Mouse (Mus musculus): Measurements from ENCODE around the gene Vamp1. TPM values are rescaled to one million over a fixed set of nuclear protein-coding genes. Genes with fewer than 3 reads are reported as not detected.

Vamp1 gene
- polyA plus RNA-seq, 1 experiment from 2014 or later = 4.2 TPM

DNA sequence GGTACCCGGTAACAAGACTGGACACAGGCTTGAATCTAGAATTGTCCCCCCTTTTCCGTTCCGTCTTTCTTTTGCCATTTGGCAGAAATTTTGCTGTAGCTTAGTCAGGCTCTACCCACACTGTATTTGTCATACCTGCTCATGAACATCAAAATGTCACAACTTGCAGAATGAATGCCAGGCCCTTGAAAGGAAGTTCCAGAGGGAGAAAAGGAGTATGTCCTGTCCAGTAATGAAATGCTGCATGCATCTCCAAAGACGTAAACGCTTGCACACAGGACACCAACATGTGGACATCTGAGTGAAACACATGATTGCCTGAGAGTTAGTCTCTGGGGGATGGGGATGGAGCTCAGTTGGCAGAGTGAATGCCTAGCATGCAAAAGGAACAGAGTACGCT is 1.6 kb upstream of the Vamp1 start:
- no peaks in the 10 kb centered on the region for H3K9me3 ChIP-seq (replicated peaks)
- H3K27me3 ChIP-seq (replicated peaks) = peaks cover 18% of the 10 kb centered on the region
- H3K27ac ChIP-seq (ENCODE audit: poor library complexity, severe bottlenecking) = no peak overlapping the region
- H3K9ac ChIP-seq = no peak overlapping the region
- 78% methylated on average over 6 of the region's 6 CpGs for WGBS
- peaks cover 3% of the 10 kb centered on the region; the same call in 1 of the 2 replicates for H3K4me1 ChIP-seq (replicated peaks)
- no peaks in the 10 kb centered on the region for H3K36me3 ChIP-seq
- H3K4me2 ChIP-seq = no peak overlapping the region
- H3K4me3 ChIP-seq = no peak overlapping the region
- ATAC-seq (ENCODE audit: insufficient number of reproducible peaks, low FRiP score) = no peak

DNA sequence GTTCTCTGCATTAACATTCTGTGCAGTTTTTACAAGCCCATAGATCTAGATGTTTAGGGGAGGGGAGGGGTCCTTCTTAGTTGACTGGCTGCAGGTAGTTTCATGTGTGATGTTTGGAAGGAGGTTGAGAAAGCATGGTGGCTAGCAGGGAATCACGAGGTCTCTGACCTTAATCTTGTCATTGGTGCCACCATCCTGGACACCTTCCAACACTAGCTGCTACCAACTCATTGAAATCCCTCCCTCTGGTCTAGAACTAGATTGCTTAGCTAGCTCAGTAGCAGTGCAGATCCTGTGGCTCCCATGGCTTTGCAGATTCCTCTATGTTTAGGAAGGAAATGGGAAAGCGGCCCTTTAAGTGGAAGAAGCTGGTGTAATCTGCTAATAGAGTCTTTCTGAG is 1.5 kb downstream of the Vamp1 start:
- ATAC-seq (ENCODE audit: insufficient number of reproducible peaks, low FRiP score) = no peak
- H3K36me3 ChIP-seq = peaks cover 8% of the 10 kb centered on the region
- H3K4me1 ChIP-seq (replicated peaks) = peaks cover 3% of the 10 kb centered on the region; the same call in 1 of the 2 replicates
- no peak overlapping the region for H3K9ac ChIP-seq
- no peak overlapping the region for H3K27ac ChIP-seq (ENCODE audit: poor library complexity, severe bottlenecking)
- H3K4me3 ChIP-seq = no peak overlapping the region
- WGBS = 61% methylated on average over 2 of the region's 2 CpGs
- no peak overlapping the region for H3K4me2 ChIP-seq
- H3K27me3 ChIP-seq (replicated peaks) = peaks cover 15% of the 10 kb centered on the region
- H3K9me3 ChIP-seq (replicated peaks) = no peaks in the 10 kb centered on the region

DNA sequence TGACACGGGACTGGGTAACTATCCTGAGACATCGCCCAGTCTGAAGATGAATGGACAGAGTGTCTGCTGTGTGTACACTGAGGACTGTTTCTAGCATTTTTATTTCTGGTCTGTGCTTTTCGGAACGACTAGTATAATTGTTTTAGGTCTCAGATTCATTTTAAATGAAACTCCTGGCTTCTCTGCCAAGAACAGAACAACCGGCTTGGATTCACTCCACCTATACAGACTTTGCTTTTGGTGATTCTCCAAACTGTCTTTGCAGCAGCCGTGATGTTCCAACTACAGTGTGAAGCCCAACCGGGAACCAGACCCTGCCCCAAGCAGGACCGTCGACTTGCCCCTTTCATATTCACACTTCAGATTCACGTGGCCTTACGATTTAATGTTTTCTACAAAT is 2.5 kb downstream of the Vamp1 start:
- peaks cover 12% of the 10 kb centered on the region for H3K27me3 ChIP-seq (replicated peaks)
- H3K36me3 ChIP-seq = peaks cover 8% of the 10 kb centered on the region
- no peak overlapping the region for H3K4me2 ChIP-seq
- peaks cover 10% of the 10 kb centered on the region for H3K4me1 ChIP-seq (replicated peaks)
- no peak overlapping the region for H3K27ac ChIP-seq (ENCODE audit: poor library complexity, severe bottlenecking)
- ATAC-seq (ENCODE audit: insufficient number of reproducible peaks, low FRiP score) = no peak
- WGBS = 84% methylated on average over 11 of the region's 11 CpGs
- no peak overlapping the region for H3K4me3 ChIP-seq
- no peaks in the 10 kb centered on the region for H3K9me3 ChIP-seq (replicated peaks)
- H3K9ac ChIP-seq = no peak overlapping the region

DNA sequence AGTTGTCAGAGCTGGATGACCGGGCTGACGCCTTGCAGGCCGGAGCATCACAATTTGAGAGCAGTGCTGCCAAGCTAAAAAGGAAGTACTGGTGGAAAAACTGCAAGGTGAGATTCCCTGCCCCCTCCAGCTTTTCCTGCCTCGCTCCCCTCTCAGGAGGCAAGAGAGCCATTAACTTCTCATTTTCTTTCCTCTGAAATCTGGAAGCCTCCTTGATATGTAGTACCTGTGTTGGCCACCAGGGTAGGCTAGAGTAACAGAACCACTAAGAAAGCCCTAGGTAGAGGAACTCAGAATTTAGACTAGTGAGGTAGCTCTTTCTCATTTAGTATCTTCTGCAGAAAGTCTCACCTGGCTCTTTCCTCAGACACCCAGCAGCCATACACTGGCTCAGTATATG is 3.6 kb downstream of the Vamp1 start:
- Histone ChIP-seq H3K36me3 (peaks cover 8% of the 10 kb centered on the region), H3K4me2 (no peak overlapping the region), H3K27me3 (replicated peaks) (peaks cover 2% of the 10 kb centered on the region), H3K9me3 (replicated peaks) (no peaks in the 10 kb centered on the region), H3K9ac (no peak overlapping the region), H3K4me1 (replicated peaks) (peaks cover 10% of the 10 kb centered on the region), H3K4me3 (no peak overlapping the region), H3K27ac (ENCODE audit: poor library complexity, severe bottlenecking) (no peak overlapping the region)
- WGBS = 73% methylated on average over 4 of the region's 4 CpGs
- no peak for ATAC-seq (ENCODE audit: insufficient number of reproducible peaks, low FRiP score)

DNA sequence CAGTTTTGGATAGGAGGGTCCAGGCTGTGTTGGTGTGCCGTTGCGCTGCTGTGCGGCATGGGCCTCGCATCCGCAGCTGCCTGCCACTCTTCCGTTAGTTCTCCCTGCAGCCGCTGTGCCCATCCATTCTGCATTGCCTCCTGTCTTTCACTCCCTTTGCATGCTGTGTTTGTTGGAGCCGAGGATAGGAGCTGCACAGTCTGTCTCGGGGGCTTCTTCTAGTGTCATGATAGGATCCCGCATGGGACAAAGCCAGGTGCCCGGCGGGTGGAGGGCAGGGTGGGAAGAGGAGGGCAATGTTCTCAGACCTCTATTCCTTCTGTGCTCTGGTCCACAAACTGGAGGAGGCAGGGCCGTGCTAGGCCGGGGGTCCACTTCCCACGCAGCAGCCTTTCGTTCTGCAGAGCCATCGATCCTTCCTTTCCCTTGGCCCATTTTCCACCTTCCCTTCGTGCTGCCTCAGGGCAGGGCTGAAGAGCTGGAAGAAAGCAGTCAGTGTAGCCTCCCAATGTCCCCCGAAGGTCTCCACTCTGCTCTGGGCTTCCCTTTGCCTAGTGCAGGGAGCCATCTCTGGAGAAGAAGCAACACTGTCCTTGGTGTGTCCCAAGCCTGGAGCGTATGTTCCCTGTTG is 5.9 kb downstream of the Vamp1 start:
- ATAC-seq (ENCODE audit: insufficient number of reproducible peaks, low FRiP score) = no peak
- no peak overlapping the region for H3K27ac ChIP-seq (ENCODE audit: poor library complexity, severe bottlenecking)

DNA sequence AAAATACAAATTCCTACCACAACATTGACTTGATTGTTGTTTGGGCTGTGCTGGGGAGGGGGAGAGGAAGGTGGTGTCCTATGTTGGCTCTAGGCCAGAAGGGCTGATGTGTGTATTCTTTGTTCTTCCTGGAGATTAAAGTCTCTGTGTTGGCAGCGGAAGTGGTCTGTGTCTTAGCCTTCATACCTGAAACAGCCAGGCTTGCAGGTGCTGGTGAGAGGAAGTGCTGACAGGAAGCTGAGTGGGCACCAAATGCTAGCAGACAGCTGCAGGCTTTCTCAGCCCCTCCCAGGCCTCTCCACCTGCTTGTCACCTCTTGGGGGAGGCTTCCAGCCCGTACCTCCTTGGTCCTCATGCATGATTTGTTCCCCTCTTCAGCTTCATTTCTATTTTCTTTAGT is 6.8 kb downstream of the Vamp1 start:
- Histone ChIP-seq H3K9me3 (replicated peaks) (no peaks in the 10 kb centered on the region), H3K27me3 (replicated peaks) (no peaks in the 10 kb centered on the region), H3K36me3 (peaks cover 8% of the 10 kb centered on the region), H3K4me3 (no peak overlapping the region), H3K4me1 (replicated peaks) (peaks cover 6% of the 10 kb centered on the region; the same call in 1 of the 2 replicates), H3K27ac (ENCODE audit: poor library complexity, severe bottlenecking) (no peak overlapping the region), H3K9ac (no peak overlapping the region), H3K4me2 (no peak overlapping the region)
- WGBS = 47% methylated on average over 2 of the region's 2 CpGs
- ATAC-seq (ENCODE audit: insufficient number of reproducible peaks, low FRiP score) = no peak

More for the DNA sequence above, 5.9 kb downstream of the Vamp1 start:
- Histone ChIP-seq H3K27me3 (replicated peaks) (no peaks in the 10 kb centered on the region), H3K4me1 (replicated peaks) (peaks cover 10% of the 10 kb centered on the region), H3K4me3 (no peak overlapping the region), H3K4me2 (no peak overlapping the region), H3K9ac (no peak overlapping the region), H3K36me3 (peaks cover 8% of the 10 kb centered on the region), H3K9me3 (replicated peaks) (no peaks in the 10 kb centered on the region)
- WGBS = 84% methylated on average over 20 of the region's 20 CpGs

DNA sequence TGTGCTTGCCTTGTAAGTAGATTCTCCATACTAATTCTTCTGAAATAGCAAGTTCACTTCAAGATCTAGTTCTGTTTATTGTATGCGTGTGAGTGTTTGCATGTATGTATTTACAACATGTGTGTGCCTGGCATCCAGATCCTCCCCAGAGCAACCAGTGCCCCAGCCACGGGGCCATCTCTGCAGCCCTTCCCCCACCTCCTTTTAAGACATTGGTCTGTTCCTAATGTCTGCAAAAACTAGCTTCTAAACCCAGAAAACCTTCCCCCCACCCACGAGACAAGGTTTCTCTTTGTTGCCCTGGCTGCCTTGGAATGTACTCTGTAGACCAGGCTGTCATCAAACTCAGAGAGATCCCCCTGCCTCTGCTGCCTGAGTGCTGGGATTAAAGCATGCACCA is 7.2 kb downstream of the Vamp1 start:
- no peaks in the 10 kb centered on the region for H3K9me3 ChIP-seq (replicated peaks)
- WGBS = 72% methylated on average over 3 of the region's 3 CpGs
- no peaks in the 10 kb centered on the region for H3K27me3 ChIP-seq (replicated peaks)
- peaks cover 8% of the 10 kb centered on the region for H3K36me3 ChIP-seq
- no peak overlapping the region for H3K27ac ChIP-seq (ENCODE audit: poor library complexity, severe bottlenecking)
- H3K4me3 ChIP-seq = no peak overlapping the region
- no peak for ATAC-seq (ENCODE audit: insufficient number of reproducible peaks, low FRiP score)
- H3K4me1 ChIP-seq (replicated peaks) = peaks cover 6% of the 10 kb centered on the region; the same call in 1 of the 2 replicates
- H3K9ac ChIP-seq = no peak overlapping the region
- no peak overlapping the region for H3K4me2 ChIP-seq

DNA sequence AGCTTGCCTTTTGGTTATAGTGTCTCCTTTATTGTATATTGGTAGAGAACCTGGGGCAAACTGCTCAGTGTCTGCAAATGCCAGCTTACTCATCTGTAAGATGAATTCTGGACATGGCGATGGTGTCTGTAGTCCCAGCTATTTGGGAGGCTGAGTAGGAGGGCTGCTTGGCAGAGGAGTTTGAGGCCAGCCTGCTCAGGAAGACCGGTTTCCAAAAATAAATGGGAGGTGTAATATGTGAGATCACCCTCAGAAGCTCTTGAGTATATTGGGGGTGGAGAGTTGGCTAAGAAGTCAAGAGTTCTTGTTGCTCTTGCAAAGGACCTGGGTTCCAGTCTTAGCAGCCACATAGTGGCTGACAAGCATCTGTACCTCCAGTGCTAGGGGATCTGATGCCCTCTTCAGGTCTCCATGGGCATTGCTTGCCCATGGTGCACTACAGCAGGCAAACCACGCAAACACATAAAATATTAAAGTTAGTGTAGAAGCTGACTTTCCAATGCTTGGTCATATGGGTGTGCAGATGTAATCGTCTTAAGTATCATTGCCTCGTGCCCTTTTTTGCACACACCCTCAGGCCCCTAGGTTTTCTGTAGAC is 10.3 kb downstream of the Vamp1 start:
- H3K27ac ChIP-seq (ENCODE audit: poor library complexity, severe bottlenecking) = no peak overlapping the region
- H3K4me2 ChIP-seq = no peak overlapping the region
- no peaks in the 10 kb centered on the region for H3K27me3 ChIP-seq (replicated peaks)
- peaks cover 8% of the 10 kb centered on the region for H3K4me1 ChIP-seq (replicated peaks)
- H3K36me3 ChIP-seq = no peaks in the 10 kb centered on the region; the same call in 1 of the 2 replicates
- ATAC-seq (ENCODE audit: insufficient number of reproducible peaks, low FRiP score) = no peak
- no peak overlapping the region for H3K4me3 ChIP-seq
- H3K9me3 ChIP-seq (replicated peaks) = no peaks in the 10 kb centered on the region
- WGBS = 73% methylated on average over 5 of the region's 5 CpGs
- no peak overlapping the region for H3K9ac ChIP-seq

DNA sequence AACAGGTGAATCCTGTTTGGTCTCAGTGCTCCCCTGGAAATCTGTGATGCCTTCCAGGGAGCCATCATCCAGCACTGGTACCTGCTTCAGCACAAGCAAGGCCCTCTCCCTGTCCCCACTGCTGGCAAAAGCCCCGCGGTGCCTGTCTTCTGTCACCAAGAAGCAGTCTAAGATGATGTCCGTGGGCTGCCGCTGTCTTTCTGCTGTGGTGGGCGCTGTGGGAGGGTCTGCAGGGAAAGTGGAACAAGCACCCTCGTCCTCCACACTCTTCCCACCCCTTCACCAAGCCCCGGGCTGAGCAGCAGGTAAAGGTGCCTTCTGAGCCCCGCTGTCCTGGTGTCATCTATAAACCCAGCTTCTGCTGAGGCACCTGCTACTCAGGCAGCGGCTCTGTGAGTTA is 15.2 kb downstream of the Vamp1 start:
- H3K27me3 ChIP-seq (replicated peaks) = no peaks in the 10 kb centered on the region
- H3K4me1 ChIP-seq (replicated peaks) = peaks cover 31% of the 10 kb centered on the region
- H3K4me2 ChIP-seq = peak overlapping the region; percentile 99
- no peak overlapping the region for H3K27ac ChIP-seq (ENCODE audit: poor library complexity, severe bottlenecking)
- 54% methylated on average over 9 of the region's 9 CpGs for whole genome bisulfite sequencing
- ATAC-seq (ENCODE audit: insufficient number of reproducible peaks, low FRiP score) = no peak
- no peaks in the 10 kb centered on the region for H3K9me3 ChIP-seq (replicated peaks)
- no peak overlapping the region for H3K9ac ChIP-seq
- H3K4me3 ChIP-seq = no peak overlapping the region
- no peaks in the 10 kb centered on the region for H3K36me3 ChIP-seq

DNA sequence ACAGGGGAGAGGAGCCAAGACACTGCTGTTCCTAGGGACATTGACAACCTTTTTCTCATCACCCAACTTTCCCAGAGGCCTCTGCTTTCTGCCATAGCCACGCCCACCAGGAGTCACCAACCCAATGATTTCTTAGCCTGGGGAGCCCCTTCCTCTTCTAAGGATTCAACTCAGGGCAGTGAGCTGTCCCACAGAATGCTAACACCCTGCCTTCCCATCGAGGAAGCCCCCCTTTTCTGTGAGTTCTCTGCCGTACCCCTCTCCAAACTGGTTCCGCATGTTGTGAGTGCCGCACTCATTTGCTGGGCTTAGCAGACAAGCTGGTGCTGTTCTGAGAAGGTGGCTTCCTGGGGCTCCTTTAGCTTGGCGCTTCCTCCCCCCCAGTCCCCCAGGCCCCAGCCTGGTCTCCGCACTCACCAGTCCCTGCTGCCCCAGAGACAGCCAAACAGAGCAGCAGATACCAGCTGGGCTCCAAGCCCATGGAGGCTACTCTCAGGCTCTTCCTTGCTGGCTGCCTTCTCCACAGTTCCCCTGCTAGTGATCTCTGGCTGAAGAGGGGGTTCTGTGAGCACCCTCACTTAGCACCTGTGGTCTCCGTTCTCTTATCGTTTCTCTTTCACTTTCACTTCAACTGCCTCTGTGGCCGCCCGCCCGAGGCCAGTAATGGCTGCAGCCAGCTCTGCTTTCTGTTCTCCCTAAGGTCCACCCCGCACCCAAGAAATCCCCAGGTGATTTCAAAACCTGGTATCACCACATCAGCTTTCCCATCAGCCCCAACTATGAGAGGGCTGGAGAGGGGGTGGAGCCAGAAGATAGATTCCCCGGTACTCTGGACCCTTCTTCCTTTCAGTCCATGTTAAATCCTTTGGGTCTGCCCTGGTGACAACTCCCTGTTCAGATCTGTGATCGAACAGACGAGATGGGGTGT is 16.0 kb downstream of the Vamp1 start, which contains the start of gene Tapbpl:
TSS of gene Tapbpl (minus strand) at position 744 of the 928 bp plus-strand sequence.
- H3K36me3 ChIP-seq = no peaks in the 10 kb centered on the region
- H3K9me3 ChIP-seq (replicated peaks) = no peaks in the 10 kb centered on the region
- H3K4me3 ChIP-seq = peak within 1 kb of the TSS; percentile 70
- H3K4me1 ChIP-seq (replicated peaks) = peaks cover 31% of the 10 kb centered on the region
- H3K9ac ChIP-seq = peak within 1 kb of the TSS; percentile 86
- peak within 1 kb of the TSS; percentile 99 for H3K4me2 ChIP-seq
- ATAC-seq (ENCODE audit: insufficient number of reproducible peaks, low FRiP score) = peak; percentile 56
- H3K27me3 ChIP-seq (replicated peaks) = no peaks in the 10 kb centered on the region
- H3K27ac ChIP-seq (ENCODE audit: poor library complexity, severe bottlenecking) = peak within 1 kb of the TSS; percentile 81
- 2% methylated on average over 16 of the region's 16 CpGs for WGBS

DNA sequence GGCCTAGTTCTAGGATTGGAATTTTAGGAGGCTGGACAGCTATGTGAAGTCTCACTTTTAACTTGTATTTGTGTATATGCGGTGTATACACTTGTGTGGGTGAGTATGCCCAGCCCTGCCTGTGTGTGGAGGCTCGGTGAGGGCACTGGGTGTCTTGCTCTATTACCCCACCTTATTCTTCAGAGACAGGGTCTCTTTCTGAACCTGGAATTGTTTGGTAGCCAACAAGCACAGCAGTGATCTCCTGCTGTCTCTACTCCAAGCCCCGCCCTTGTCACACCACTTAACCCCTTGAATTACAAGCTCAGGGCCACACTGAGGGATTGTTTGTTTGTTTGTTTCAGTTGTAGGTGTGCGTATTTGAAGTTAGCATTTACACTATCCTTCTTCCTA is 16.7 kb downstream of the Vamp1 start:
- H3K27ac ChIP-seq (ENCODE audit: poor library complexity, severe bottlenecking) = peak overlapping the region; percentile 81; the same call in 1 of the 2 replicates
- H3K4me3 ChIP-seq = peak overlapping the region; percentile 70
- 44% methylated on average over 4 of the region's 4 CpGs for WGBS

More for the DNA sequence above, 16.7 kb downstream of the Vamp1 start:
- Histone ChIP-seq H3K36me3 (no peaks in the 10 kb centered on the region), H3K9ac (peak overlapping the region; percentile 86), H3K27me3 (replicated peaks) (no peaks in the 10 kb centered on the region), H3K4me2 (peak overlapping the region; percentile 99), H3K9me3 (replicated peaks) (no peaks in the 10 kb centered on the region), H3K4me1 (replicated peaks) (peaks cover 31% of the 10 kb centered on the region)
- ATAC-seq (ENCODE audit: insufficient number of reproducible peaks, low FRiP score) = peak; percentile 46; the same call in 1 of the 2 replicates

Measured in heart, embryonic 12.5 days (tissue).